Mouse (Mus musculus) limb, embryonic 15.5 days (tissue): ENCODE data around the gene Pfkfb2. TPM values are rescaled to one million over a fixed set of nuclear protein-coding genes. Genes with fewer than 3 reads are reported as not detected.

ENCODE experiments used
- ATAC-seq: fragments of 200-750 bp; cut with Nextera tagmentation; 2 replicates; pipeline ENCODE4 v1.8.0; 2017; ENCODE audit warnings: low read depth, moderate TSS enrichment; ENCODE audit not compliant: insufficient number of reproducible peaks, low FRiP score, low TSS enrichment
- H3K27ac ChIP-seq: fragments of 300-500 bp; sonication (generic); 2 replicates; pipeline ENCODE4 v1.5.1; 2015; ENCODE audit warnings: moderate library complexity, mild to moderate bottlenecking, inconsistent platforms
- H3K27me3 ChIP-seq: fragments of 300-500 bp; sonication (generic); 2 replicates; pipeline ENCODE4 v1.6.1; 2015; ENCODE audit warnings: inconsistent platforms
- H3K36me3 ChIP-seq: fragments of 300-500 bp; sonication (generic); 2 replicates; pipeline ENCODE4 v1.6.1; 2015; ENCODE audit warnings: inconsistent platforms
- H3K4me1 ChIP-seq: fragments of 300-500 bp; sonication (generic); 2 replicates; pipeline ENCODE4 v1.6.1; 2015; ENCODE audit warnings: inconsistent platforms
- H3K4me2 ChIP-seq: fragments of 300-500 bp; sonication (generic); 2 replicates; pipeline ENCODE4 v1.6.1; 2015; ENCODE audit warnings: mild to moderate bottlenecking, inconsistent platforms
- H3K4me3 ChIP-seq: fragments of 300-500 bp; sonication (generic); 2 replicates; pipeline ENCODE4 v1.5.1; 2015; ENCODE audit warnings: mild to moderate bottlenecking, inconsistent platforms
- H3K9ac ChIP-seq: fragments of 300-500 bp; sonication (generic); 2 replicates; pipeline ENCODE4 v1.6.1; 2015; ENCODE audit warnings: inconsistent platforms
- H3K9me3 ChIP-seq: fragments of 300-500 bp; sonication (generic); 2 replicates; pipeline ENCODE4 v1.6.1; 2016; ENCODE audit warnings: inconsistent platforms
- WGBS: fragments of 180-500 bp; shearing (Covaris S2); methylation state at CpG from one replicate; pipeline ENCODE4 v1.1.7; 2015; 5-methylcytosine and 5-hydroxymethylcytosine counted together
- polyA plus RNA-seq: library from polyadenylated mRNA; unstranded; fragments of >200 nt; fragmentation: Nextera tagmentation; extraction: Ambion mirVana; gene quantifications from 2 replicates; pipeline ENCODE4 v1.2.1, GENCODE M21; 2015

Gene Pfkfb2
- polyA plus RNA-seq, 1 experiment from 2014 or later: 8.9 TPM

DNA sequence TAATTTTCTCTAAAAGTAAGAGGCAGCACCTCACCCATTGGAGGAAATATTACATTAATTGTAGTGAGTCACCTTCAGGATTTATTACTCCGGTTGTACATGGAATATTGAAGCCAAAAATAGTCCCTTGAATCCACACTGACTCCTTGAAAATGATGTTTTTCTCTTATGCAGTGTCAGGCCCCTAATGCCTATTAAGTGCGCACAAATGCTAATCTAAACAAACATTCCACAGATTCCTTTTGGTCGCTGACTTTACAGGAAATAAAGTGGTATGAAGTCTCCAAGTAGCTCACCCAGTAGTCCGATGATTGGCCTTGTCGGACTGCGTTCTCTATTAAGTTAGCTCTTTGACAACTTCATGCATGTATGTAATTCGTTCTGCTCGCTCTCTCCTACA lies 5.8 kb upstream of the Pfkfb2 start:
- no peaks in the 10 kb centered on the region for H3K9me3 ChIP-seq
- 62% methylated on average over 8 of the region's 8 CpGs for WGBS
- no peaks in the 10 kb centered on the region for H3K36me3 ChIP-seq
- no peak overlapping the region for H3K9ac ChIP-seq
- no peak overlapping the region for H3K4me3 ChIP-seq
- no peak for ATAC-seq
- H3K4me2 ChIP-seq: no peak overlapping the region
- peaks cover 9% of the 10 kb centered on the region for H3K4me1 ChIP-seq
- H3K27ac ChIP-seq: no peak overlapping the region
- no peaks in the 10 kb centered on the region for H3K27me3 ChIP-seq

DNA sequence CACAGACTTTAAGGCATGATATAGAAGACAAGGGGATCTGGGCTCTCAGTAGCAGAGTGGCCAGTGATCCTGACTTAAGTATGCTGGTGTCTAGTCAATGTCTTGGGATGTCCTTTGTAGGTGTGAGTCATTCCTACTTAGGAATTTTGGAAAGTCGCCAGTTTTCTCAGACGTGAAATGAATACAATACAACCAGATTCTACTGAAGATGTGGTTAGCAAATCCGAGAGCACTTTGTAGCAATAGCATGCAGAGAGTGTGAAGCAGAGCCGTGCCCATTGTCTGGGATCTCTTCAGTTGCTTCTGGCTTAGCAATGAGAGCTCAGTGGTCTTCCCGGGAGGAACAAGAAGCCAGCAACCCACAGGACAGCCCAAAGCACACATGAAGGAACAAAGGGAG lies 5.4 kb upstream of the Pfkfb2 start:
- Histone ChIP-seq H3K36me3 (no peaks in the 10 kb centered on the region), H3K27me3 (no peaks in the 10 kb centered on the region), H3K4me2 (no peak overlapping the region), H3K9me3 (no peaks in the 10 kb centered on the region), H3K27ac (no peak overlapping the region), H3K4me3 (no peak overlapping the region), H3K9ac (no peak overlapping the region), H3K4me1 (peaks cover 9% of the 10 kb centered on the region)
- ATAC-seq: no peak
- WGBS: 44% methylated on average over 5 of the region's 5 CpGs

DNA sequence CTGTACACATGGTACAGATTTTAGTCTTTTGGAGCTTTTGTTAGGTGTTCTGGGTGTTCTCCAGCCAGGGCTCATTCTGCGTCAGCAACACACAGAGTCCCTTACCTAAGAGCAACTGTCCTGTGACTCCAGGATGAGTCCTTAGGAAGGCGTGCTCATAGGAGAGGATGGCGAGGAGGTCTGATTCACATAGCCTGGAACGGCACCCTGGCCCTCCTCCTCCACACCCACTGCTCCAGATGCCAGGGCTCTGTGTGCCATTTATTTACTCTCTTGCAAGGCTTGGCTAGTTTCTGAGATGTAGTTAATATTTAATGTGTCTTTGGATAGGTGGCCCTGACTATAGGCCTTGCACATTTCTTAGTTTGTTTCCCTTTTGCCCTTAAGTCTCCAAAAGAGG lies 4.6 kb upstream of the Pfkfb2 start:
- ATAC-seq: no peak
- H3K9ac ChIP-seq: no peak overlapping the region
- H3K4me2 ChIP-seq: no peak overlapping the region
- peaks cover 9% of the 10 kb centered on the region for H3K4me1 ChIP-seq
- H3K27me3 ChIP-seq: no peaks in the 10 kb centered on the region
- H3K36me3 ChIP-seq: no peaks in the 10 kb centered on the region
- no peak overlapping the region for H3K27ac ChIP-seq
- H3K9me3 ChIP-seq: no peaks in the 10 kb centered on the region
- H3K4me3 ChIP-seq: no peak overlapping the region
- 85% methylated on average over 4 of the region's 4 CpGs for WGBS

DNA sequence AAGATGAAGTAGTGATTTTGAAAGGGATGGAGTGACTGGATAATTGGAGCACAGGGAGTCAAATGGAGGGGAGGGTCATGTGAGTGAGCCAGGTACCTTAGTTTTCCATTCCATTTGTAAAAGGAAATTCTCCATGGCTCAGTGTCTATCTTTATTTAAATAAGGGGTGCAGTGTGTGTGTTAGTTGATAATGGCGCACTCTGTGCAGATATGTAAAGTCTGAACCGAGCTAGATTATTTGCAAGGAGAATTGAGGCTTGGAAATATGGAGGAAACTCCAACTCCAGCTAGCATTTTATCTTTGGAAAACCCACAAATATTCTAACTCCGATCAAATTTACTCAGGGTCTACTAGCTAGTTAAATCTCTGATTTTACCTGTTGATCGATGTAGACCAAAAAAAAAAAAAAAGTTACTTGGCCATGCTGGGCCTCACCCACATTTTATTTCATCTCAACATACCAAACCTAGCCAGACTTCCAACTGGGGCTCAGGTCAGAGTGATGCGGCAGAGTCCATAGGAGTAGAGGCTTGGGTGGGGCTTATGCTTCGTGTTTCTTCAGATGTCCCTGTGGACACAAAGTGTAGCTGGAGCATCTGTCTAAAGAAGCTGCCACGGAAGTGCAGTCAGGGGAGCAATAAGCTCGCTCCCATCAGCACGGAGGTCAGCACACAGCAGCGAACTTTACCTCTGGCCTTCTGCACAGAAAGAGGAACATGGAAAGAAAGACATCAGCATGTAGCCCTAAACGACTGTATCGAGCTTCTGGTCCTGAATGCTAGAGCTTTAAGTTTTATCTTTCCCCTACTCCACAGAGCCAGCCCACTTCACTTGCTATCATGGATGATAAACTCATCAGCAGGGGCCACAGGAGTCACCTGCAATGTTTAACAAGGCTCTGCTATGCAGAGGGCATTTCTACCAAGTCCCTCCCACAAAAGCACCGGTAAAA lies 3.9 kb upstream of the Pfkfb2 start:
- no peak overlapping the region for H3K27ac ChIP-seq
- no peak for ATAC-seq

DNA sequence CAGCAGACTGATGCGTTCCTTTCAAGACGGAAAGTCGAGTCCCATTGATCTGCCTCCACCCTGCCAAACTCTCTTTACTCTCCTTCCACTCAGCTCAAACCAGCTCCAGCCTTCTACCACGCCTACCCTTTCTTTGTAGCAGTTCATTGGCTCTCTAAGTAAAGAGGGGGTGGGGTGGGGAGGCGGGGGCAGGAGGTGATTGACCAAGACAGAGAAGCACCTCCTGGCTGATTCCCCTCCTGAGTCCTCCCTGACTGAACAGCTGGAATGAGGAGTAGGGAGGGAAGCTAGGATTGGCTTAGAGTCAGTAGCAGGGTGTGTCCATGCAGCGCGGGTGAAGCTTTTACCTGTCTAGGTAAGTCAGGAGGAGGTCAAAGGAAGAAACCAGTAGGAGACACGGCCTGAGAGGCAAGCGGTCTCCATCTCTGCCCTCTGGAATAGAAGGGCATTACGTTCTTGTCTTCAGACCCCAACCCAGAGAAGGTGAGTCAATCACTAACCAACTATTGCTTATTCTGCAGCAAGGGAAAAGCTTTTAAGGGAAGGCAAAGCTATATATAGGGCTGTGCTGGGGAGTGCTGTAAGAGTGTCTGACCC lies 2.8 kb upstream of the Pfkfb2 start, which contains the start of gene AA986860:
Gene AA986860 (plus strand): TSS at position 236 of the 597 bp plus-strand sequence.
- Histone ChIP-seq H3K9ac (no peak within 1 kb of the TSS), H3K4me3 (0 out of 2 replicates have a peak within 1 kb of the TSS, but pooled peaks have one; percentile 5)

More for the DNA sequence above, 3.9 kb upstream of the Pfkfb2 start:
- Histone ChIP-seq H3K27me3 (no peaks in the 10 kb centered on the region), H3K9me3 (no peaks in the 10 kb centered on the region), H3K4me3 (no peak overlapping the region), H3K4me2 (no peak overlapping the region), H3K4me1 (peaks cover 9% of the 10 kb centered on the region), H3K36me3 (no peaks in the 10 kb centered on the region), H3K9ac (no peak overlapping the region)
- WGBS: 85% methylated on average over 13 of the region's 13 CpGs

DNA sequence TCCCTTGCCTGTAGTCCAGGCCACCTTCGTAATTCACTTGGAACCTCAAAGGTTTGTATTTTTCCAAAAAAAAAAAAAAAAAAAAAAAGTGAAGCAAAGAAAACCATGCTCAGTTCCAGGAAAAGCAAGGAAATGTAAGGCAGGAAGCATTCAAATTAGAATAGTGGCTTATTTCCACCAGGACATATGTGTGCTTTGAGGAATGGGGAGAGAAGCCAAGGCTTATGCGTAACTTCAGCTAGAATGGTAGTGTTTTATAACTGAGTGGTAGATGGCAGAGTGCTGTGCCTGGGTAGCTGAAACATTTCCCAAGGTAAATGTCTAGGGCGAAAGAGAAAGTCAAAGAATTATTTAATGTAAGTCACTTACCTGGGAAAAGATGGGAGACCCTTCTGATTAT lies 345 bp downstream of the Pfkfb2 start:
- Histone ChIP-seq H3K9me3 (no peaks in the 10 kb centered on the region), H3K4me2 (no peak overlapping the region), H3K9ac (no peak overlapping the region), H3K27ac (no peak overlapping the region), H3K36me3 (no peaks in the 10 kb centered on the region), H3K27me3 (no peaks in the 10 kb centered on the region), H3K4me3 (no peak overlapping the region), H3K4me1 (peaks cover 7% of the 10 kb centered on the region)
- ATAC-seq: no peak
- 78% methylated on average over 3 of the region's 3 CpGs for WGBS

More for the DNA sequence above, 2.8 kb upstream of the Pfkfb2 start, which contains the start of gene AA986860:
- H3K9me3 ChIP-seq: no peaks in the 10 kb centered on the region
- ATAC-seq: no peak
- H3K36me3 ChIP-seq: no peaks in the 10 kb centered on the region
- no peak within 1 kb of the TSS for H3K27ac ChIP-seq
- H3K4me1 ChIP-seq: peaks cover 7% of the 10 kb centered on the region
- H3K27me3 ChIP-seq: no peaks in the 10 kb centered on the region
- peak within 1 kb of the TSS; percentile 25; the same call in 1 of the 2 replicates for H3K4me2 ChIP-seq
- WGBS: 5% methylated on average over 10 of the region's 10 CpGs

DNA sequence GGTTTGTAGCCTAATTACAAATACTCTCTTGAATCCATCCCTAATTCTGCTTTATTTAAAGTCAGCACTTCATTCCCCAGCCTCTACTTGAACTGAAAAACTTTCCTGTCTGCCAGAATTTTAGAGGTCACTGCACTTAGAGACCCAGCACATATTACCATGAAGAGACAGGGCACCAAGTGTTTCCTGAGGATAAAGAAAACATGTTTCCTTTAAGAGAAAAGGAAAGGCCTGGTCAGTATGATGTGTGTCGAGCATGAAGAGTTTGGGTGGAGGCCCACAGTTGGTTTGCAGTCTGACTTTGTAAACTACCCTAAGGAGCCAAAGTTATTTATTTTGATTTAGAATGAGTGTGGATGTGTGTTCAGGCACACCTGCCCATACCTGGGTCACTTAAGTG lies 983 bp downstream of the Pfkfb2 start:
- WGBS: 71% methylated on average over 1 of the region's 1 CpGs
- no peak overlapping the region for H3K4me3 ChIP-seq

DNA sequence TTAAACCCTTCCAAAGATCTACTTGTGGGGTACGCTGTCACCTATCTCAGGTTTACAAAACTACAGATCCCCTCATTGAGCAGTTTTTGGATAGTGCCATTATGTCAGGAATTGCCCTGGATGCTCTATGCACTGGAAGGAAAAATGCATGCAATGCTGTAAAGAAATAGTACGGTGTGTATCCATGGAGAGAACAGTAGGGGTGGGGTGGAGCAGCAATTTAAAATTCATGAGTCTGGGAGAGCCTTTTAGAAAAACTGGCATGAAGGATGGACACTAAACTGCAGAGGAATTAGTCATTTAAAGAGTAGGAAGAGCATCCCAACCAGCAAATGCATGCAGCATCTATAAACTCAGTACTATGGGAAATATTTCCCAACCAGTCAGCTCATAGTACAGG lies 2.7 kb downstream of the Pfkfb2 start:
- H3K36me3 ChIP-seq: no peaks in the 10 kb centered on the region
- no peak overlapping the region for H3K9ac ChIP-seq
- no peak overlapping the region for H3K4me2 ChIP-seq
- H3K4me3 ChIP-seq: no peak overlapping the region
- ATAC-seq: no peak
- H3K4me1 ChIP-seq: 0 out of 2 replicates have a peak, but pooled peaks cover under 1% of the 10 kb centered on the region
- no peaks in the 10 kb centered on the region for H3K27me3 ChIP-seq
- no peaks in the 10 kb centered on the region for H3K9me3 ChIP-seq
- 89% methylated on average over 2 of the region's 2 CpGs for WGBS
- no peak overlapping the region for H3K27ac ChIP-seq

More for the DNA sequence above, 983 bp downstream of the Pfkfb2 start:
- H3K36me3 ChIP-seq: no peaks in the 10 kb centered on the region
- H3K27ac ChIP-seq: no peak overlapping the region
- no peaks in the 10 kb centered on the region for H3K27me3 ChIP-seq
- ATAC-seq: no peak
- H3K9me3 ChIP-seq: no peaks in the 10 kb centered on the region
- H3K4me2 ChIP-seq: no peak overlapping the region
- no peak overlapping the region for H3K9ac ChIP-seq
- peaks cover 7% of the 10 kb centered on the region for H3K4me1 ChIP-seq

DNA sequence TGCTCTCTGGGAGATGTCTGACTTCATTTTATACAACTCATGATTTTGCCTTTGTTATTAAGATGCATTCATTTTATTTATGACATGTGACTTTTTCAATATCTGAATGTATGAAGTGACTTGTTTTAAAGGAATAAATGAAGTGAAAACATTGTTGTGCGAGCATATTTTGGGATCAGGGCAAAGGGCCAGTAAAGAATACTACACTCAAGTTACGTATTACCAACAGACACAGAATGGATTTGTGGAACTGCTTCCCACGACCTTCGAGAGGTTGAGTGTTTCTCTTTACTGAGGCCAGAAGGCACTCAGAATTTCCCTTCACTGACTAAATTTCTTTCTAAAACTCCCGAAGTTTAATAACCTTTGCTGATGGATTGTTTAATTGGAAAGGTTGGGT lies 4.8 kb downstream of the Pfkfb2 start:
- no peak overlapping the region for H3K27ac ChIP-seq
- no peak for ATAC-seq
- H3K9ac ChIP-seq: no peak overlapping the region
- H3K4me2 ChIP-seq: no peak overlapping the region
- WGBS: 82% methylated on average over 5 of the region's 5 CpGs
- H3K4me1 ChIP-seq: no peaks in the 10 kb centered on the region
- H3K9me3 ChIP-seq: no peaks in the 10 kb centered on the region
- peaks cover 4% of the 10 kb centered on the region; the same call in 1 of the 2 replicates for H3K36me3 ChIP-seq
- H3K4me3 ChIP-seq: no peak overlapping the region
- H3K27me3 ChIP-seq: no peaks in the 10 kb centered on the region

DNA sequence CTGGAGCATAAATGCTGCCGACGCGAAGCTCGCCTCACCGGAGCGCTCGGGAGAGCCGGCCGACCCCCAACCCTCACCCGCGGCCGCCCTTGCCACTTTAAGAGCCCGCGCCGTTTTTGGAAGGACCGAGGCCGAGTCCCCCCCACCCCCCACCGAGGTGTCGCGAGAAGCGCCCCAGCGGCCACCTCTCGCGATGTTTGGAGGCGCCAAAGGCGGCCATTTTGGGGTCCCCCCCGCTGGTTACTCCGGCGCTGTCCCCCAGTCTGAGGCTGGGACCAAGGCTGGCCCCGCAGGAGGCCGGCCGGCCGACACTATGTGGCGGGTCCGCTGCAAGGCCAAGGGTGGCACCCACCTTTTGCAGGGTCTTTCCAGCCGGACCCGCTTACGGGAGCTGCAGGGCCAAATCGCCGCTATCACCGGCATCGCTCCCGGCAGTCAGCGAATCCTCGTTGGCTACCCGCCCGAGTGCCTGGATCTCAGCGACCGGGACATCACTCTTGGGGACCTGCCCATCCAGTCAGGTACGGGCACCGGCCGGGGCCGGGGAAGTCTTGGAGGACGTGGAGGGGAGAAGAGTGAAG lies 11.7 kb downstream of the Pfkfb2 start, which contains the start of gene Yod1:
Gene Yod1 (plus strand): TSS at position 37 of the 581 bp plus-strand sequence.
- Histone ChIP-seq H3K9me3 (no peaks in the 10 kb centered on the region), H3K27me3 (no peaks in the 10 kb centered on the region), H3K36me3 (peaks cover 6% of the 10 kb centered on the region; the same call in 1 of the 2 replicates), H3K4me2 (peak within 1 kb of the TSS; percentile 93), H3K27ac (peak within 1 kb of the TSS; percentile 82), H3K4me1 (peaks cover 15% of the 10 kb centered on the region; the same call in 1 of the 2 replicates), H3K9ac (peak within 1 kb of the TSS; percentile 96), H3K4me3 (peak within 1 kb of the TSS; percentile 95)
- peak; percentile 77 for ATAC-seq
- WGBS: under 1% methylated on average over 54 of the region's 54 CpGs

DNA sequence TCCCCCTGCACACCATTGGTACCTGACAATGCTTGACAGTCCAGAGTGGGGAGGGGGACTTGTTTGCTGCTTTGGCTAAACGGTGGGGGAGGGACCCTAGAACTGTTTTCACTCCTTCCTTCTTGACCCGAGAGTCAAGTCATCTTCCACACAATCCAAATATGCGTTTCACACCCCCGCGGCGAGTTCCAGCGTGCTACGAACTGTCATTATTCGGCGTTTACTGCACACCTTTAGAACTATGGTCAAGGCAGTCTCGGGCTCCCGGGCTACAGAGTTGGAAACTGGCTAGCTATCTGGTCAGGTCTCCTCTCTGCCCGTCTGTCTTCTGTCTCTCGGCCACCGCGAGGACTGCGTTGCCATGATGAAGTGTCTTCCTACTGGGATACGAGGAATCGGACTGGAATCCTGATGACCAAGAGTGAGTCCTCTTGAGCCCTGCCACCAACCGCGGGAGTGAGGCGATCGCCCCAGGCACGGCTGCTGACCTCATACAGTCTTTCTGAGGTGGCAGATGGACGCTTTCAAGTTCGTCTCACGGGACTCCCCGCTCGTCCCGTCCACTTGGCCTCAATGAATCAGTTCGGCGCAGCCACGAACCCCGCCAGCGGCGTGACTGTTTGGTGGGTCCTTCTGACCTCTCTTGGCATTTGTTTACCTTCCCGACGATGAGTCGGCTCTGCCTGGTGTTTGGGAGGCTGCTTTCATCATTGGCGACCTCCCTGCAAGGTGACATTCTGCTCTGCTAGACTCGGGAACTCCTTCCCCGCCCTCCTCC lies 12.4 kb downstream of the Pfkfb2 start:
- Histone ChIP-seq H3K27ac (peak overlapping the region; percentile 82), H3K4me2 (peak overlapping the region; percentile 93), H3K27me3 (no peaks in the 10 kb centered on the region), H3K36me3 (peaks cover 6% of the 10 kb centered on the region; the same call in 1 of the 2 replicates), H3K9ac (peak overlapping the region; percentile 96), H3K9me3 (no peaks in the 10 kb centered on the region), H3K4me1 (peaks cover 15% of the 10 kb centered on the region; the same call in 1 of the 2 replicates), H3K4me3 (peak overlapping the region; percentile 95)
- no peak for ATAC-seq
- WGBS: under 1% methylated on average over 42 of the region's 42 CpGs
